Mouse (Mus musculus): ENCODE results near the gene Dars. TPM values are rescaled to one million over a fixed set of nuclear protein-coding genes. Genes with fewer than 3 reads are reported as not detected.

Dars gene
- polyA plus RNA-seq, 1 experiment from 2014 or later, result 75.2 TPM

GRCm38 (mm10) chr1:128436015-128436414, 18.8 kb upstream of the Dars start:
- H3K27ac ChIP-seq (ENCODE audit: low read depth), result no peak overlapping the region
- DNase-seq, result no peak
- no peaks in the 10 kb centered on the region for H3K9me3 ChIP-seq (ENCODE audit: low read length)
- ATAC-seq, result no peak
- no peak overlapping the region for H3K4me2 ChIP-seq (ENCODE audit: low read depth, low read length)
- TF ChIP-seq EP300 (IDR thresholded peaks at IDR 0.05; ENCODE audit: low read depth), result no peak
- TF ChIP-seq CTCF (IDR thresholded peaks at IDR 0.05; ENCODE audit: low read depth), result no peak
- H3K4me1 ChIP-seq (ENCODE audit: insufficient read depth), result 0 out of 2 replicates have a peak, but pooled peaks cover 3% of the 10 kb centered on the region
- 56% methylated on average over 3 of the region's 3 CpGs for WGBS (ENCODE audit: insufficient replicate concordance)
- H3K9ac ChIP-seq (replicated peaks), result no peak overlapping the region
- H3K36me3 ChIP-seq (replicated peaks; ENCODE audit: insufficient read depth, low read length), result no peaks in the 10 kb centered on the region
- no peak overlapping the region for H3K4me3 ChIP-seq (ENCODE audit: low read depth, low read length)
- H3K27me3 ChIP-seq (ENCODE audit: insufficient read depth, low read length), result no peaks in the 10 kb centered on the region

- Histone ChIP-seq H3K9me3 (ENCODE audit: low read length) (no peaks in the 10 kb centered on the region), H3K36me3 (replicated peaks; ENCODE audit: insufficient read depth, low read length) (no peaks in the 10 kb centered on the region), H3K27me3 (ENCODE audit: insufficient read depth, low read length) (no peaks in the 10 kb centered on the region), H3K4me2 (ENCODE audit: low read depth, low read length) (no peak overlapping the region), H3K4me3 (ENCODE audit: low read depth, low read length) (no peak overlapping the region), H3K4me1 (ENCODE audit: insufficient read depth) (0 out of 2 replicates have a peak, but pooled peaks cover 3% of the 10 kb centered on the region), H3K27ac (ENCODE audit: low read depth) (no peak overlapping the region), H3K9ac (replicated peaks) (no peak overlapping the region)
- ATAC-seq, result no peak
- WGBS (ENCODE audit: insufficient replicate concordance), result 58% methylated on average over 4 of the region's 4 CpGs
- DNase-seq, result no peak
- TF ChIP-seq EP300 (IDR thresholded peaks at IDR 0.05; ENCODE audit: low read depth) (no peak), CTCF (IDR thresholded peaks at IDR 0.05; ENCODE audit: low read depth) (no peak)
Measured at GRCm38 (mm10) chr1:128435551-128435950, 18.4 kb upstream of the Dars start.

- Histone ChIP-seq H3K9ac (replicated peaks) (no peak overlapping the region), H3K27ac (ENCODE audit: low read depth) (no peak overlapping the region), H3K27me3 (ENCODE audit: insufficient read depth, low read length) (no peaks in the 10 kb centered on the region), H3K4me1 (ENCODE audit: insufficient read depth) (no peaks in the 10 kb centered on the region), H3K4me2 (ENCODE audit: low read depth, low read length) (no peak overlapping the region), H3K9me3 (ENCODE audit: low read length) (no peaks in the 10 kb centered on the region), H3K4me3 (ENCODE audit: low read depth, low read length) (no peak overlapping the region), H3K36me3 (replicated peaks; ENCODE audit: insufficient read depth, low read length) (no peaks in the 10 kb centered on the region)
- 60% methylated on average over 3 of the region's 3 CpGs for WGBS (ENCODE audit: insufficient replicate concordance)
- no peak for TF ChIP-seq EP300 (IDR thresholded peaks at IDR 0.05; ENCODE audit: low read depth)
- TF ChIP-seq CTCF (IDR thresholded peaks at IDR 0.05; ENCODE audit: low read depth), result no peak
- DNase-seq (no peak), ATAC-seq (no peak)
Measured at GRCm38 (mm10) chr1:128424928-128425327, 7.8 kb upstream of the Dars start.

GRCm38 (mm10) chr1:128417533-128417888, 343 bp upstream of the Dars start:
- H3K27me3 ChIP-seq (ENCODE audit: insufficient read depth, low read length), result no peaks in the 10 kb centered on the region
- peak overlapping the region; percentile 36; the same call in 1 of the 2 replicates for H3K27ac ChIP-seq (ENCODE audit: low read depth)
- ATAC-seq, result no peak
- TF ChIP-seq EP300 (IDR thresholded peaks at IDR 0.05; ENCODE audit: low read depth), result no peak
- TF ChIP-seq CTCF (IDR thresholded peaks at IDR 0.05; ENCODE audit: low read depth), result no peak
- peak overlapping the region; percentile 71 for H3K4me2 ChIP-seq (ENCODE audit: low read depth, low read length)
- peak overlapping the region; percentile 94 for H3K4me3 ChIP-seq (ENCODE audit: low read depth, low read length)
- 50% methylated on average over 5 of the region's 5 CpGs for WGBS (ENCODE audit: insufficient replicate concordance)
- peaks cover 10% of the 10 kb centered on the region for H3K36me3 ChIP-seq (replicated peaks; ENCODE audit: insufficient read depth, low read length)
- H3K9me3 ChIP-seq (ENCODE audit: low read length), result no peaks in the 10 kb centered on the region
- DNase-seq, result peak; percentile 27
- H3K9ac ChIP-seq (replicated peaks), result peak overlapping the region; percentile 99; the same call in 1 of the 2 replicates
- H3K4me1 ChIP-seq (ENCODE audit: insufficient read depth), result peaks cover 12% of the 10 kb centered on the region

GRCm38 (mm10) chr1:128411141-128411540, 6.0 kb downstream of the Dars start:
- no peaks in the 10 kb centered on the region for H3K9me3 ChIP-seq (ENCODE audit: low read length)

GRCm38 (mm10) chr1:128406846-128407245, 10.3 kb downstream of the Dars start:
- WGBS (ENCODE audit: insufficient replicate concordance), result 66% methylated on average over 1 of the region's 1 CpGs
- Histone ChIP-seq H3K4me2 (ENCODE audit: low read depth, low read length) (no peak overlapping the region), H3K27me3 (ENCODE audit: insufficient read depth, low read length) (no peaks in the 10 kb centered on the region), H3K9me3 (ENCODE audit: low read length) (no peaks in the 10 kb centered on the region), H3K9ac (replicated peaks) (no peak overlapping the region), H3K27ac (ENCODE audit: low read depth) (no peak overlapping the region), H3K4me3 (ENCODE audit: low read depth, low read length) (no peak overlapping the region), H3K4me1 (ENCODE audit: insufficient read depth) (peaks cover 11% of the 10 kb centered on the region), H3K36me3 (replicated peaks; ENCODE audit: insufficient read depth, low read length) (peaks cover 32% of the 10 kb centered on the region)
- DNase-seq (no peak), ATAC-seq (no peak)
- TF ChIP-seq EP300 (IDR thresholded peaks at IDR 0.05; ENCODE audit: low read depth) (no peak), CTCF (IDR thresholded peaks at IDR 0.05; ENCODE audit: low read depth) (no peak)

More at GRCm38 (mm10) chr1:128411141-128411540, 6.0 kb downstream of the Dars start:
- 88% methylated on average over 5 of the region's 5 CpGs for WGBS (ENCODE audit: insufficient replicate concordance)
- TF ChIP-seq CTCF (IDR thresholded peaks at IDR 0.05; ENCODE audit: low read depth), result no peak
- TF ChIP-seq EP300 (IDR thresholded peaks at IDR 0.05; ENCODE audit: low read depth), result no peak
- Histone ChIP-seq H3K4me2 (ENCODE audit: low read depth, low read length) (no peak overlapping the region), H3K36me3 (replicated peaks; ENCODE audit: insufficient read depth, low read length) (peaks cover 19% of the 10 kb centered on the region), H3K27me3 (ENCODE audit: insufficient read depth, low read length) (no peaks in the 10 kb centered on the region), H3K9ac (replicated peaks) (no peak overlapping the region), H3K4me1 (ENCODE audit: insufficient read depth) (peaks cover 18% of the 10 kb centered on the region), H3K27ac (ENCODE audit: low read depth) (no peak overlapping the region), H3K4me3 (ENCODE audit: low read depth, low read length) (no peak overlapping the region)
- no peak for DNase-seq
- no peak for ATAC-seq

GRCm38 (mm10) chr1:128405675-128406074, 11.5 kb downstream of the Dars start:
- peaks cover 39% of the 10 kb centered on the region for H3K36me3 ChIP-seq (replicated peaks; ENCODE audit: insufficient read depth, low read length)
- DNase-seq (no peak), ATAC-seq (no peak)
- H3K27me3 ChIP-seq (ENCODE audit: insufficient read depth, low read length), result no peaks in the 10 kb centered on the region
- WGBS (ENCODE audit: insufficient replicate concordance), result 72% methylated on average over 1 of the region's 1 CpGs
- H3K4me1 ChIP-seq (ENCODE audit: insufficient read depth), result peaks cover 11% of the 10 kb centered on the region
- no peaks in the 10 kb centered on the region for H3K9me3 ChIP-seq (ENCODE audit: low read length)
- H3K4me3 ChIP-seq (ENCODE audit: low read depth, low read length), result no peak overlapping the region
- no peak overlapping the region for H3K27ac ChIP-seq (ENCODE audit: low read depth)
- no peak for TF ChIP-seq CTCF (IDR thresholded peaks at IDR 0.05; ENCODE audit: low read depth)
- H3K4me2 ChIP-seq (ENCODE audit: low read depth, low read length), result no peak overlapping the region
- H3K9ac ChIP-seq (replicated peaks), result no peak overlapping the region

Data from liver, postnatal 0 days (tissue).